Comparison of ENCODE assay signal across 8 mouse cellular contexts in genomic region chr17:67352956-67353795, GRCm38 (mm10). TPM values are rescaled to one million over a fixed set of nuclear protein-coding genes. Genes with fewer than 3 reads are reported as not detected.
DNase-seq lines count a peak whose midpoint lies in the region; ATAC-seq and TF ChIP-seq lines count a peak whose summit lies in the region.

No protein-coding gene starts in this region.

- H3K36me3 ChIP-seq in intestine, postnatal 0 days (ENCODE audit: control insufficient read depth, insufficient read depth): no peaks in the 10 kb centered on the region; the same call in 1 of the 2 replicates
- H3K36me3 ChIP-seq in liver, embryonic 15.5 days (replicated peaks): no peaks in the 10 kb centered on the region
- no peaks in the 10 kb centered on the region for H3K36me3 ChIP-seq in neural tube, embryonic 11.5 days (ENCODE audit: control insufficient read depth, insufficient read depth, low read length)

- WGBS in intestine, postnatal 0 days: 4% methylated on average over 50 of the region's 50 CpGs
- WGBS in liver, embryonic 15.5 days (ENCODE audit: insufficient replicate concordance): 2% methylated on average over 50 of the region's 50 CpGs
- 5% methylated on average over 50 of the region's 50 CpGs for WGBS in neural tube, embryonic 11.5 days

- DNase-seq in right cerebral cortex, adult 18-20 months: peak; percentile 23
- no peak for DNase-seq in right cerebral cortex, postnatal 36 days (ENCODE audit: low spot score in 2 of 2)
- peak; percentile 30 for DNase-seq in embryo, embryonic 11.5 days (ENCODE audit: low read depth, low spot score)
- peak; percentile 60 to 76 for DNase-seq in heart, adult 18-20 months
- DNase-seq in neural tube, embryonic 11.5 days (ENCODE audit: low spot score): peak; percentile 70
- DNase-seq in urinary bladder, postnatal 4 days (ENCODE audit: low spot score in 2 of 2): peak; percentile 25 to 64

- H3K27ac ChIP-seq in intestine, postnatal 0 days (ENCODE audit: low read depth, low read length): no peak overlapping the region; the same call in 1 of the 2 replicates
- H3K27ac ChIP-seq in liver, embryonic 15.5 days (replicated peaks): no peak overlapping the region
- no peak overlapping the region for H3K27ac ChIP-seq in neural tube, embryonic 11.5 days (ENCODE audit: low read depth, low read length)

- H3K27me3 ChIP-seq in intestine, postnatal 0 days (replicated peaks; ENCODE audit: control insufficient read depth, insufficient read depth, low read length): peaks cover 39% of the 10 kb centered on the region
- peaks cover 58% of the 10 kb centered on the region for H3K27me3 ChIP-seq in liver, embryonic 15.5 days
- no peaks in the 10 kb centered on the region for H3K27me3 ChIP-seq in neural tube, embryonic 11.5 days (ENCODE audit: control insufficient read depth, insufficient read depth, low read length)

- H3K4me3 ChIP-seq in intestine, postnatal 0 days (ENCODE audit: low read depth, low read length): peak overlapping the region; percentile 78
- peak overlapping the region; percentile 55 for H3K4me3 ChIP-seq in liver, embryonic 15.5 days (replicated peaks)
- H3K4me3 ChIP-seq in neural tube, embryonic 11.5 days (ENCODE audit: low read depth, low read length): peak overlapping the region; percentile 53

- H3K4me2 ChIP-seq in intestine, postnatal 0 days (replicated peaks; ENCODE audit: low read depth): peak overlapping the region; percentile 95
- peak overlapping the region; percentile 69 for H3K4me2 ChIP-seq in liver, embryonic 15.5 days
- peak overlapping the region; percentile 95 for H3K4me2 ChIP-seq in neural tube, embryonic 11.5 days (ENCODE audit: low read depth)

- H3K4me1 ChIP-seq in intestine, postnatal 0 days (replicated peaks; ENCODE audit: control insufficient read depth, insufficient read depth, low read length): no peaks in the 10 kb centered on the region
- H3K4me1 ChIP-seq in liver, embryonic 15.5 days (replicated peaks): no peaks in the 10 kb centered on the region
- H3K4me1 ChIP-seq in neural tube, embryonic 11.5 days (ENCODE audit: control insufficient read depth, insufficient read depth, low read length): 0 out of 2 replicates have a peak, but pooled peaks cover 2% of the 10 kb centered on the region

- no peak for ATAC-seq in intestine, postnatal 0 days
- no peak for ATAC-seq in liver, embryonic 15.5 days (ENCODE audit: insufficient read depth)
- ATAC-seq in neural tube, embryonic 11.5 days (ENCODE audit: insufficient read depth, low FRiP score, low TSS enrichment): peak; percentile 11; the same call in 1 of the 2 replicates

- H3K9ac ChIP-seq in intestine, postnatal 0 days (ENCODE audit: low read depth, low read length): peak overlapping the region; percentile 62
- H3K9ac ChIP-seq in liver, embryonic 15.5 days: peak overlapping the region; percentile 32; the same call in 1 of the 2 replicates
- H3K9ac ChIP-seq in neural tube, embryonic 11.5 days (ENCODE audit: low read length): peak overlapping the region; percentile 62

- no peaks in the 10 kb centered on the region for H3K9me3 ChIP-seq in intestine, postnatal 0 days (ENCODE audit: control insufficient read depth)
- H3K9me3 ChIP-seq in liver, embryonic 15.5 days (replicated peaks): no peaks in the 10 kb centered on the region
- no peaks in the 10 kb centered on the region for H3K9me3 ChIP-seq in neural tube, embryonic 11.5 days (ENCODE audit: control insufficient read depth, low read length)

- no peak for TF ChIP-seq CTCF in intestine, postnatal 0 days (IDR thresholded peaks at IDR 0.05; ENCODE audit: low read depth)

RNA-seq across cellular contexts. Expression of gene Ptprm, which starts 1.1 kb away (rescaled TPM):
- total RNA-seq in heart, adult 18-20 months (2021): 10 to 100 TPM; 80.1 to 86.3 TPM
- polyA plus RNA-seq in intestine, postnatal 0 days (2015; fragmentation: Nextera tagmentation; extraction: Ambion mirVana): 5.2 and 5.4 TPM in 2 replicates
- polyA plus RNA-seq in liver, embryonic 15.5 days (2015; fragmentation: Nextera tagmentation; extraction: Ambion mirVana): 1.4 and 1.8 TPM in 2 replicates
- polyA plus RNA-seq in neural tube, embryonic 11.5 days (2014; fragmentation: Nextera tagmentation; extraction: Ambion mirVana): 12.7 and 13.7 TPM in 2 replicates

Comparison
In these comparisons a context has a peak if more than half of its experiments do, and no peak if none do; other contexts are left out.
1. DNase-seq: peak in right cerebral cortex, adult 18-20 months (single experiment), embryo, embryonic 11.5 days (single experiment), heart, adult 18-20 months (2 of 2), neural tube, embryonic 11.5 days (single experiment) and urinary bladder, postnatal 4 days (2 of 2); none in right cerebral cortex, postnatal 36 days (0 of 2).
2. Peak in every context shown above with its lines, with median percentiles within 50 percentile points of each other: H3K4me2 ChIP-seq, H3K4me3 ChIP-seq and H3K9ac ChIP-seq.